Mouse (Mus musculus) v-Abl transformed pro-B cells (cell line): ENCODE results near the gene Ndufs5.

Source experiments
- in situ Hi-C, 2 experiments: fragments of 400-800 bp; cut with MboI; formaldehyde crosslinking; loops; one replicate each; pipeline ENCODE4 v1.15.1; 2025; ENCODE audit not compliant: unreplicated experiment in 2 of 2

Ndufs5 gene

DNA sequence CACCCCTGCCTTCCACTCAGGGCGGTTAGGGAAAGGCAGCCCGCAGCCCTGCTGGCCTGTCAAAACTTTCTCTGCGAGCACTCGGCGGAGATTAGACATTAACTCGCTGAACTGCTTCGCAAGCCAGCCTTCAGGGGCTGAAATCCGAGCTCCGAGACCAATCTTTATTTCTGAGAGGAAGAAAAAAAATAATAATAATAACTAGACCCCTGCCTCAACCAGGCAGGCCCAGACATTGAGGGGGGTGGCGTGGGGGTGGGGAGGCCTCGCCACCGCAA lies 54.4 kb downstream of the Ndufs5 start:
- in situ Hi-C loops, result no loop called here

DNA sequence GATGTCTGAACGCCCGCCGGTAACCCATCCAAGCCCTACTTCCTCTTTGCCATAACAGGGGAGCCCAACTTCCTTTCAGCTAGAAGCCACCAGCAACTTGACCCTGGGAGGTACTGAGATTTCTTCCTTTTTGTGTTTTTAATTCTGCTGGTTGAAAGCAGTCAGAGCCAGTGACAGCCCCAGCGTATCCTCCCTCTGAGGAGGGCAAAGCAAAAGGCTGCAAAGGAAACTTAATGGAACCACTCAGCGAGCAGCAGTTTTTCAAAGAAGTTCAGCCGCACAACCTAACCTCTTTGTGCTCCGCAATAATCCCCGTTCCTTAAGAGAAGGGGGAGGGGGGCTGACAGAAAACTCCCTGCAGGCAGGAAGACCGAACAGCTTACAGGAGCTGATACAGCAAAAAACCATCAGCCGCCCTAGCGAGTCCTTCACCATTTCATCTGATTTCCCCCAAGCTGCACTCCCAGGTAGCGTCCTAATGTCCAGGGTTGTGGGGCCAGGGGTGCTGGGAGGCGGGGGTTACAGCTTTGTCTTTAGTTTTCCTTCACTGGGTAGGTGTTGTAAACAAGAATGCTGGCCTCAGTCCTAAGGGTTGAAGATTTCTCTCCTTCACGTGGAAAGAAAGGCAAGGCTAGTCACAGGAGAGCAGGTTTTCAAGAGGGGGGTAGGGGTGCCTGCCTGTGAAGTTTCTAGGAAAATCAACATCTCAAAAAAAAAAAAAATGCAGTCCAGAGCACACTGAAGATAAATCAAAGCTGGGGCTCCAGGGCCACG lies 54.9 kb downstream of the Ndufs5 start:
- in situ Hi-C loops, result no loop called here
